Mouse (Mus musculus): ENCODE data around the gene Dnaaf2. TPM values are rescaled to one million over a fixed set of nuclear protein-coding genes. Genes with fewer than 3 reads are reported as not detected.

The Dnaaf2 gene
- polyA plus RNA-seq, 1 experiment from 2014 or later = 8.2 TPM

Small RNAs within 50 kb of the gene (microRNA-seq; reads per million reads assigned to microRNA genes)
- not detected for gene Gm47287
- not detected for gene Gm47295

Other genes with a start within 250 kb of the Dnaaf2 start
- gene Rps29, start 39.2 kb downstream of the Dnaaf2 start, polyA plus RNA-seq (2015; fragmentation: Nextera tagmentation; extraction: Ambion mirVana) = 1,239 and 1,758 TPM in 2 replicates
- gene Lrr1, start 29.6 kb downstream of the Dnaaf2 start, polyA plus RNA-seq (2015; fragmentation: Nextera tagmentation; extraction: Ambion mirVana) = 19.5 and 21.3 TPM in 2 replicates
- gene Rpl36al, start 14.3 kb downstream of the Dnaaf2 start, polyA plus RNA-seq (2015; fragmentation: Nextera tagmentation; extraction: Ambion mirVana) = 551 and 592 TPM in 2 replicates
- 63.4 and 65.2 TPM in 2 replicates for gene Mgat2, start 14.3 kb downstream of the Dnaaf2 start, polyA plus RNA-seq (2015; fragmentation: Nextera tagmentation; extraction: Ambion mirVana)
- 28.2 and 30.7 TPM in 2 replicates for gene Gm49383, start 1.3 kb downstream of the Dnaaf2 start, polyA plus RNA-seq (2015; fragmentation: Nextera tagmentation; extraction: Ambion mirVana)
- 24.2 and 24.4 TPM in 2 replicates for gene Gm49384, start 5.8 kb upstream of the Dnaaf2 start, polyA plus RNA-seq (2015; fragmentation: Nextera tagmentation; extraction: Ambion mirVana)
- gene Pole2, start 29.8 kb upstream of the Dnaaf2 start, polyA plus RNA-seq (2015; fragmentation: Nextera tagmentation; extraction: Ambion mirVana) = 23.1 and 24.0 TPM in 2 replicates
- 7.6 and 10.6 TPM in 2 replicates for gene Klhdc1, start 42.7 kb upstream of the Dnaaf2 start, polyA plus RNA-seq (2015; fragmentation: Nextera tagmentation; extraction: Ambion mirVana)
- gene Klhdc2, start 98.3 kb upstream of the Dnaaf2 start, polyA plus RNA-seq (2015; fragmentation: Nextera tagmentation; extraction: Ambion mirVana) = 105 and 111 TPM in 2 replicates
- gene Nemf, start 158.7 kb upstream of the Dnaaf2 start, polyA plus RNA-seq (2015; fragmentation: Nextera tagmentation; extraction: Ambion mirVana) = 84.7 and 88.7 TPM in 2 replicates
- 59.8 and 73.7 TPM in 2 replicates for gene Arf6, start 173.7 kb upstream of the Dnaaf2 start, polyA plus RNA-seq (2015; fragmentation: Nextera tagmentation; extraction: Ambion mirVana)
- gene Gm9887, start 174.0 kb upstream of the Dnaaf2 start, polyA plus RNA-seq (2015; fragmentation: Nextera tagmentation; extraction: Ambion mirVana) = 1.8 and 2.4 TPM in 2 replicates